Mouse (Mus musculus) MEL (cell line): Measurements from ENCODE around the gene Stx4a.

Experiments
- CHD1 ChIP-seq: IDR thresholded peaks from 2 replicates; pipeline ENCODE4 v1.6.1; 2012; ENCODE audit warnings: low read depth, mild to moderate bottlenecking, inconsistent platforms, low read length, improper control_type of control experiment
- CTCF ChIP-seq, 3 experiments: IDR thresholded peaks in 2 of 3; conservative IDR thresholded peaks in 1 of 3; 2 replicates each; pipeline ENCODE4 v1.5.1; 2011 to 2012; ENCODE audit warnings: low read length in 3 of 3, low read depth in 2 of 3, mild to moderate bottlenecking in 2 of 3, improper control_type of control experiment in 1 of 3, inconsistent platforms in 1 of 3, mixed read lengths in 1 of 3, moderate library complexity in 1 of 3; ENCODE audit not compliant: control insufficient read depth in 1 of 3, insufficient read depth in 1 of 3, poor library complexity in 1 of 3, severe bottlenecking in 1 of 3
- ETS1 ChIP-seq: IDR thresholded peaks from 2 replicates; pipeline ENCODE4 v1.6.1; 2012; ENCODE audit warnings: low read depth, mild to moderate bottlenecking, inconsistent platforms, low read length, improper control_type of control experiment, moderate library complexity
- JUND ChIP-seq: IDR thresholded peaks from 2 replicates; pipeline ENCODE4 v1.6.1; 2011; ENCODE audit warnings: low read depth, mild to moderate bottlenecking, improper control_type of control experiment, low read length
- NELFE ChIP-seq: IDR thresholded peaks from 2 replicates; pipeline ENCODE4 v1.6.1; 2011; ENCODE audit warnings: low read depth, low read length, improper control_type of control experiment
- POLR2A ChIP-seq, 2 experiments: IDR thresholded peaks; 2 replicates each; pipeline ENCODE4 v1.6.1; 2011 to 2012; ENCODE audit warnings: low read length in 2 of 2, mild to moderate bottlenecking in 2 of 2, control low read depth in 1 of 2, improper control_type of control experiment in 1 of 2, low read depth in 1 of 2, moderate library complexity in 1 of 2; ENCODE audit not compliant: control insufficient read depth in 1 of 2, insufficient read depth in 1 of 2, poor library complexity in 1 of 2
- SMC3 ChIP-seq: IDR thresholded peaks from 2 replicates; pipeline ENCODE4 v1.6.1; 2011; ENCODE audit warnings: low read depth, low read length, improper control_type of control experiment
- TAL1 ChIP-seq: IDR thresholded peaks from 2 replicates; pipeline ENCODE4 v1.6.1; 2012; ENCODE audit warnings: mild to moderate bottlenecking, inconsistent platforms, low read length, moderate library complexity, mixed read lengths
- TCF12 ChIP-seq: IDR thresholded peaks from 2 replicates; pipeline ENCODE4 v1.6.1; 2014; ENCODE audit warnings: low read depth, mild to moderate bottlenecking, inconsistent platforms, low read length, improper control_type of control experiment, moderate library complexity
- UBTF ChIP-seq: IDR thresholded peaks from 2 replicates; pipeline ENCODE4 v1.6.1; 2012; ENCODE audit warnings: low read depth, mild to moderate bottlenecking, inconsistent platforms, low read length, improper control_type of control experiment, moderate library complexity, borderline replicate concordance; ENCODE audit not compliant: insufficient read depth
- USF1 ChIP-seq: IDR thresholded peaks from 2 replicates; pipeline ENCODE4 v1.6.1; 2014; ENCODE audit warnings: low read depth, mild to moderate bottlenecking, inconsistent platforms, low read length, improper control_type of control experiment, moderate library complexity
- ZC3H11A ChIP-seq: IDR thresholded peaks from 2 replicates; pipeline ENCODE4 v1.6.1; 2012; ENCODE audit warnings: low read depth, mild to moderate bottlenecking, inconsistent platforms, low read length, improper control_type of control experiment

DNA sequence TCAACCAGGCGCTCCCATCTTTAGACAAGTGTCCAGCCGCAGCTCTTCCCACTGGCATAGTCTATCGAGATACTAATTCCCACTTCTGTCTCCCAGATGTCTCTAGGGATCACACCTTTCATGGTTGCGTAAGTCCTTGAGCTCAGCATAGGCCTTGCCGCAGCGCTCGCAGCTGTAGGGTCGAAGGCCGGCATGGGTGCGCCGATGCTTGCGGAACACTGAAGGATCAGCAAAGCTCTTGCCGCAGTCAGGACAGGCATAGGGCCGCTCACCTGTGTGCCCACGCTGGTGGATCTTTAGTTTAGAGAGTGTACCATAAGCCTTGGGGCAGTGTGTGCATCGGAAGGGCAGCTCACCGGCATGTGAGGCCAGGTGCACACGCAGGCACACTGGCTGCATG is 43.5 kb downstream of the Stx4a start:
- TF ChIP-seq CTCF (IDR thresholded peaks at IDR 0.05 in 2 of 3, conservative IDR thresholded peaks at IDR 0.05 in 1 of 3; ENCODE audit: control insufficient read depth in 1 of 3, insufficient read depth in 1 of 3, low read depth in 2 of 3, low read length in 3 of 3, poor library complexity in 1 of 3, severe bottlenecking in 1 of 3) (no peak), USF1 (no peak), POLR2A (IDR thresholded peaks at IDR 0.05; ENCODE audit: control insufficient read depth in 1 of 2, insufficient read depth in 1 of 2, low read depth in 1 of 2, low read length in 2 of 2, poor library complexity in 1 of 2) (no peak), ZC3H11A (no peak), ETS1 (no peak), CHD1 (no peak), JUND (no peak), TCF12 (no peak), NELFE (no peak), SMC3 (no peak), TAL1 (no peak), UBTF (no peak)
